Mouse (Mus musculus): ENCODE measurements around the gene Cypt15. TPM values are rescaled to one million over a fixed set of nuclear protein-coding genes. Genes with fewer than 3 reads are reported as not detected.
"Not testable (repeated sequence)": the region's sequence is repeated elsewhere in the genome, so short reads cannot be mapped to it uniquely, and the experiment has no call there.

Cypt15 gene
- polyA plus RNA-seq (2012; rRNA removed), result not detected in 2 replicates

- not testable (repeated sequence) for DNase-seq; H3K36me3 ChIP-seq (ENCODE audit: control insufficient read depth, insufficient read depth, low read length); H3K27ac ChIP-seq (ENCODE audit: control insufficient read depth, insufficient read depth, low read length); H3K4me3 ChIP-seq (ENCODE audit: control insufficient read depth, insufficient read depth, low read length); H3K27me3 ChIP-seq (ENCODE audit: control insufficient read depth, insufficient read depth, low read length); H3K4me1 ChIP-seq (replicated peaks; ENCODE audit: control insufficient read depth, insufficient read depth, low read length)
- 100% methylated on average over 1 of the region's 1 CpGs for WGBS
Measured at GRCm38 (mm10) chrX:39345967-39346366, at the start of gene Cypt15. Gene Cypt15 (plus strand): TSS chrX:39346267.

DNA sequence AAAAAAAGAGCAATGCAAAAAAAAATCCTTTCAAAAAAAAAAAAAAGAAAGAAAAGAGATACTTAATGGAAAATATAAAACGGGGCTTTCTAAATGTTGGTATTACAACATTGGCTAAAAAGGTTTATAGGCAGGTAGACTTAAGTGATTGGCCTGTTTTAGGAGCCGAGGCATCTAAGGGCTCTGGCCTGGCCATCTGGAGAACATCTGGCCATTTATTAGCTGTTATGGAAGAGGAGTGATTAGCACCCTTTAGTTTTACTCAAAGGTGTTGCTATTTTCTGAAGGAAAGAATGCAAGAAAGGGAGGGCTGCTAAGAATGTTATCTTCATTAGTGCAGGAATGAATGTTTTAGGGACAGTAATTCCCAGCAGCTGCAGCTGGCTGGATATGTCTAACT is 24.9 kb downstream of the Cypt15 start:
- Histone ChIP-seq H3K4me1 (replicated peaks; ENCODE audit: control insufficient read depth, insufficient read depth, low read length) (no peaks in the 10 kb centered on the region), H3K27ac (ENCODE audit: control insufficient read depth, insufficient read depth, low read length) (no peak overlapping the region)

GRCm38 (mm10) chrX:39378830-39379229 is 32.8 kb downstream of the Cypt15 start:
- no peak overlapping the region for H3K27ac ChIP-seq (ENCODE audit: control insufficient read depth, insufficient read depth, low read length)
- no peaks in the 10 kb centered on the region for H3K4me1 ChIP-seq (replicated peaks; ENCODE audit: control insufficient read depth, insufficient read depth, low read length)
- WGBS, result 72% methylated on average over 2 of the region's 2 CpGs
- DNase-seq, result no peak
- no peaks in the 10 kb centered on the region for H3K27me3 ChIP-seq (ENCODE audit: control insufficient read depth, insufficient read depth, low read length)
- TF ChIP-seq POLR2A (IDR thresholded peaks at IDR 0.05; ENCODE audit: control insufficient read depth, extremely low read depth, insufficient read depth, low read length, poor library complexity), result no peak
- no peak for TF ChIP-seq CTCF (IDR thresholded peaks at IDR 0.05; ENCODE audit: borderline replicate concordance, control insufficient read depth, extremely low read depth, insufficient read depth, low read length, poor library complexity)
- no peak overlapping the region for H3K4me3 ChIP-seq (ENCODE audit: control insufficient read depth, insufficient read depth, low read length)
- no peaks in the 10 kb centered on the region for H3K36me3 ChIP-seq (ENCODE audit: control insufficient read depth, insufficient read depth, low read length)

More for the DNA sequence above, 24.9 kb downstream of the Cypt15 start:
- DNase-seq, result no peak
- TF ChIP-seq POLR2A (IDR thresholded peaks at IDR 0.05; ENCODE audit: control insufficient read depth, extremely low read depth, insufficient read depth, low read length, poor library complexity), result no peak
- no peak for TF ChIP-seq CTCF (IDR thresholded peaks at IDR 0.05; ENCODE audit: borderline replicate concordance, control insufficient read depth, extremely low read depth, insufficient read depth, low read length, poor library complexity)
- WGBS, result 77% methylated on average over 2 of the region's 2 CpGs
- no peaks in the 10 kb centered on the region for H3K36me3 ChIP-seq (ENCODE audit: control insufficient read depth, insufficient read depth, low read length)
- no peak overlapping the region for H3K4me3 ChIP-seq (ENCODE audit: control insufficient read depth, insufficient read depth, low read length)
- H3K27me3 ChIP-seq (ENCODE audit: control insufficient read depth, insufficient read depth, low read length), result no peaks in the 10 kb centered on the region

DNA sequence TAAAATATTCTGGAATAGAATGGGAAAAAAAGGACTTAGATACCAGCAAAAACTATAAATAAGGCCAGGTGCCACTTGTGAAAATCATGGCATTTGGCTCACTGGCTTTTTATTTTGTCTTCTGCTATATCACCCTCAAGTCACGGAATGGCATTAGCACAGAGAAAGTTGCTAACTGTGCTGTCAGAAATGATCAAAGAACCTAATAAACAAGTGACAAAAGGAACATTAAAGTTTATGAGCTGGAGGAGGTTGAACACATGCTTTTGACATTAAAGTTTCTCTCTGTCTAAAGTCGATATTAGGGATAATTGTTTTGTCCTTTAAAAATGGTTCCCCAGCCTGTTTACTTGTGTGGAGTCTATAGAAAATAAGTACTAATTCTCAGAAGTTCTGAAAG is 37.7 kb downstream of the Cypt15 start:
- Histone ChIP-seq H3K4me3 (ENCODE audit: control insufficient read depth, insufficient read depth, low read length) (no peak overlapping the region), H3K36me3 (ENCODE audit: control insufficient read depth, insufficient read depth, low read length) (no peaks in the 10 kb centered on the region), H3K27ac (ENCODE audit: control insufficient read depth, insufficient read depth, low read length) (no peak overlapping the region), H3K4me1 (replicated peaks; ENCODE audit: control insufficient read depth, insufficient read depth, low read length) (no peaks in the 10 kb centered on the region), H3K27me3 (ENCODE audit: control insufficient read depth, insufficient read depth, low read length) (no peaks in the 10 kb centered on the region)
- WGBS, result 66% methylated on average over 2 of the region's 2 CpGs
- DNase-seq, result no peak
- no peak for TF ChIP-seq CTCF (IDR thresholded peaks at IDR 0.05; ENCODE audit: borderline replicate concordance, control insufficient read depth, extremely low read depth, insufficient read depth, low read length, poor library complexity)
- TF ChIP-seq POLR2A (IDR thresholded peaks at IDR 0.05; ENCODE audit: control insufficient read depth, extremely low read depth, insufficient read depth, low read length, poor library complexity), result no peak

Measured in thymus, adult 2 months (tissue).